Mouse (Mus musculus): ENCODE data around the gene Alpl. TPM values are rescaled to one million over a fixed set of nuclear protein-coding genes. Genes with fewer than 3 reads are reported as not detected.

Alpl gene
- total and polyA plus RNA-seq, 3 experiments = not detected

GRCm38 (mm10) chr4:137830380-137830779 is 34.2 kb upstream of the Alpl start:
- DNase-seq (ENCODE audit: low read depth, low spot score) = no peak
- Histone ChIP-seq H3K27me3 (ENCODE audit: control insufficient read depth in 1 of 2, insufficient read depth in 2 of 2, low read length in 2 of 2) (0 out of 4 replicates have a peak, but pooled peaks cover 0 to 1% of the 10 kb centered on the region in 2 experiments), H3K27ac (ENCODE audit: control insufficient read depth, low read depth, low read length) (no peak overlapping the region), H3K4me1 (ENCODE audit: control insufficient read depth in 1 of 2, insufficient read depth in 2 of 2, low read length in 2 of 2) (no peaks in the 10 kb centered on the region), H3K9ac (ENCODE audit: control insufficient read depth, low read depth, low read length, poor library complexity, severe bottlenecking) (no peak overlapping the region), H3K4me3 (ENCODE audit: control insufficient read depth in 1 of 2, insufficient read depth in 1 of 2, low read depth in 2 of 2, low read length in 2 of 2) (no peak overlapping the region), H3K79me2 (ENCODE audit: control insufficient read depth, insufficient read depth, low read length, poor library complexity) (no peaks in the 10 kb centered on the region), H3K9me3 (replicated peaks; ENCODE audit: insufficient read depth, low read length) (no peaks in the 10 kb centered on the region), H3K36me3 (ENCODE audit: control insufficient read depth in 1 of 2, insufficient read depth in 2 of 2, low read length in 2 of 2) (no peaks in the 10 kb centered on the region)
- TF ChIP-seq E2F4 (IDR thresholded peaks at IDR 0.05; ENCODE audit: borderline replicate concordance, low read depth, low read length) (no peak), NELFE (IDR thresholded peaks at IDR 0.05; ENCODE audit: low read depth, low read length) (no peak), POLR2A (IDR thresholded peaks at IDR 0.05; ENCODE audit: control insufficient read depth in 1 of 2, insufficient read depth in 1 of 2, low read depth in 1 of 2, low read length in 2 of 2, poor library complexity in 1 of 2) (no peak), NRF1 (IDR thresholded peaks at IDR 0.05; ENCODE audit: insufficient read depth, low read depth, low read length, poor library complexity, severe bottlenecking) (no peak), GABPA (IDR thresholded peaks at IDR 0.05; ENCODE audit: low read depth, low read length) (no peak), MYC (IDR thresholded peaks at IDR 0.05; ENCODE audit: low read depth, low read length) (no peak), CTCF (IDR thresholded peaks at IDR 0.05 in 2 of 3, conservative IDR thresholded peaks at IDR 0.05 in 1 of 3; ENCODE audit: control insufficient read depth in 1 of 3, insufficient read depth in 1 of 3, low read depth in 2 of 3, low read length in 3 of 3, poor library complexity in 1 of 3, severe bottlenecking in 1 of 3) (no peak), ZMIZ1 (IDR thresholded peaks at IDR 0.05; ENCODE audit: low read depth, low read length) (no peak), HCFC1 (IDR thresholded peaks at IDR 0.05; ENCODE audit: low read depth, low read length) (no peak), RAD21 (IDR thresholded peaks at IDR 0.05; ENCODE audit: low read depth, low read length) (no peak), MXI1 (IDR thresholded peaks at IDR 0.05; ENCODE audit: low read depth, low read length) (no peak), USF2 (IDR thresholded peaks at IDR 0.05; ENCODE audit: borderline replicate concordance in 1 of 2, insufficient read depth in 1 of 2, low read depth in 1 of 2, low read length in 2 of 2) (no peak), KAT2A (conservative IDR thresholded peaks at IDR 0.05; ENCODE audit: low read depth, low read length) (no peak), ZKSCAN1 (IDR thresholded peaks at IDR 0.05; ENCODE audit: low read depth, low read length) (no peak), JUND (IDR thresholded peaks at IDR 0.05; ENCODE audit: low read depth, low read length) (no peak), MYB (IDR thresholded peaks at IDR 0.05; ENCODE audit: low read depth, low read length) (no peak), BHLHE40 (IDR thresholded peaks at IDR 0.05; ENCODE audit: borderline replicate concordance, low read depth, low read length) (no peak), MAFK (IDR thresholded peaks at IDR 0.05; ENCODE audit: borderline replicate concordance, low read depth, low read length) (no peak)

GRCm38 (mm10) chr4:137824881-137825280 is 28.7 kb upstream of the Alpl start:
- H3K27me3 ChIP-seq (ENCODE audit: control insufficient read depth in 1 of 2, insufficient read depth in 2 of 2, low read length in 2 of 2) = 0 out of 4 replicates have a peak, but pooled peaks cover 0 to 1% of the 10 kb centered on the region in 2 experiments
- no peak for TF ChIP-seq TAL1 (IDR thresholded peaks at IDR 0.05; ENCODE audit: low read length)
- TF ChIP-seq ZC3H11A (IDR thresholded peaks at IDR 0.05; ENCODE audit: low read depth, low read length) = no peak
- TF ChIP-seq NELFE (IDR thresholded peaks at IDR 0.05; ENCODE audit: low read depth, low read length) = no peak
- no peak for TF ChIP-seq ZKSCAN1 (IDR thresholded peaks at IDR 0.05; ENCODE audit: low read depth, low read length)
- TF ChIP-seq TBP (IDR thresholded peaks at IDR 0.05; ENCODE audit: low read depth, low read length) = no peak
- TF ChIP-seq TCF12 (IDR thresholded peaks at IDR 0.05; ENCODE audit: low read depth, low read length) = no peak
- no peak for TF ChIP-seq CHD2 (IDR thresholded peaks at IDR 0.05; ENCODE audit: low read length)
- TF ChIP-seq GATA1 (IDR thresholded peaks at IDR 0.05; ENCODE audit: low read depth, low read length) = no peak
- no peak for TF ChIP-seq USF1 (IDR thresholded peaks at IDR 0.05; ENCODE audit: low read depth, low read length)
- no peak for TF ChIP-seq JUND (IDR thresholded peaks at IDR 0.05; ENCODE audit: low read depth, low read length)
- TF ChIP-seq NRF1 (IDR thresholded peaks at IDR 0.05; ENCODE audit: insufficient read depth, low read depth, low read length, poor library complexity, severe bottlenecking) = no peak
- TF ChIP-seq POLR2AphosphoS2 (IDR thresholded peaks at IDR 0.05; ENCODE audit: low read length) = no peak
- no peak for TF ChIP-seq HCFC1 (IDR thresholded peaks at IDR 0.05; ENCODE audit: low read depth, low read length)
- TF ChIP-seq KAT2A (conservative IDR thresholded peaks at IDR 0.05; ENCODE audit: low read depth, low read length) = no peak
- no peak for TF ChIP-seq MAZ (IDR thresholded peaks at IDR 0.05; ENCODE audit: low read depth, low read length)
- TF ChIP-seq ZMIZ1 (IDR thresholded peaks at IDR 0.05; ENCODE audit: low read depth, low read length) = no peak
- TF ChIP-seq MYC (IDR thresholded peaks at IDR 0.05; ENCODE audit: low read depth, low read length) = no peak
- TF ChIP-seq RCOR1 (IDR thresholded peaks at IDR 0.05; ENCODE audit: low read depth, low read length) = no peak
- DNase-seq (ENCODE audit: low read depth, low spot score) = no peak
- no peak overlapping the region for H3K27ac ChIP-seq (ENCODE audit: control insufficient read depth, low read depth, low read length)
- H3K36me3 ChIP-seq (ENCODE audit: control insufficient read depth in 1 of 2, insufficient read depth in 2 of 2, low read length in 2 of 2) = no peaks in the 10 kb centered on the region
- no peaks in the 10 kb centered on the region for H3K79me2 ChIP-seq (ENCODE audit: control insufficient read depth, insufficient read depth, low read length, poor library complexity)
- no peak overlapping the region for H3K9ac ChIP-seq (ENCODE audit: control insufficient read depth, low read depth, low read length, poor library complexity, severe bottlenecking)
- H3K9me3 ChIP-seq (replicated peaks; ENCODE audit: insufficient read depth, low read length) = no peaks in the 10 kb centered on the region
- no peak overlapping the region for H3K4me3 ChIP-seq (ENCODE audit: control insufficient read depth in 1 of 2, insufficient read depth in 1 of 2, low read depth in 2 of 2, low read length in 2 of 2)
- H3K4me1 ChIP-seq (ENCODE audit: control insufficient read depth in 1 of 2, insufficient read depth in 2 of 2, low read length in 2 of 2) = peaks cover 0 to 4% of the 10 kb centered on the region in 2 experiments; a peak in 2 of 4 replicates
